Mouse (Mus musculus): ENCODE results near the gene Il20ra. TPM values are rescaled to one million over a fixed set of nuclear protein-coding genes. Genes with fewer than 3 reads are reported as not detected.

Gene Il20ra
- polyA plus RNA-seq (2017; shearing (Covaris generic)): not detected

DNA sequence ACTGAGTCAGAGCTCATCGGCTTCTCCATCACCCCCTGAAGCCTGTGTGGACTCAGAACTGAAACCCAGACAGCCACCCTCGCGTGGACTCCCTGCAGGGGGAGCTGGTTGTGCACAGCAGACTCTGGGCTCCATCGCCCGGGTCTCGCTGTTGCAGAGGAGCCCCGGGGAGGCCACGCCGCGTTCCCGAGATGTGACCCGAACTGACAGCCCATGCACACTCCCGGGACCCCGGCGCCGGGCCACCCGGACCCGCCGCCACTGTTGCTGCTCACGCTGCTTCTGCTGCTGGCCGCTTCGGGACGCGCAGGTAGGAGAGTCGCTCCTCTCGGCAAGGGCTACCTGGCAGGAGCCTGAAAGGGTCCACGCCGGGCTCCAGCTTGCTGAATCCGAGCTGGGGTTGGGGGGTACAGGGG is at the start of gene Il20ra:
Gene Il20ra (plus strand): TSS at position 150 of the 416 bp plus-strand sequence.

Other genes with a start within 250 kb of the Il20ra start
- gene Ifngr1, start 120.6 kb upstream of the Il20ra start, polyA plus RNA-seq (2017; shearing (Covaris generic)): 1,298 TPM
- gene Il22ra2, start 90.6 kb upstream of the Il20ra start, polyA plus RNA-seq (2017; shearing (Covaris generic)): not detected
- not detected for gene Slc35d3, start 138.9 kb downstream of the Il20ra start, polyA plus RNA-seq (2017; shearing (Covaris generic))
- gene Pex7, start 195.1 kb downstream of the Il20ra start, polyA plus RNA-seq (2017; shearing (Covaris generic)): 19.2 TPM
- 29.5 TPM for gene Map3k5, start 221.9 kb downstream of the Il20ra start, polyA plus RNA-seq (2017; shearing (Covaris generic))

All from naive thymus-derived CD4-positive, alpha-beta T cell, adult 5 months (primary cell).